ENCODE assay signal across 15 mouse cellular contexts in genomic region chr12:108212476-108212875, GRCm38 (mm10). TPM values are rescaled to one million over a fixed set of nuclear protein-coding genes. Genes with fewer than 3 reads are reported as not detected.
DNase-seq lines count a peak whose midpoint lies in the region; ATAC-seq and TF ChIP-seq lines count a peak whose summit lies in the region.
"Had no signal": no experiment of that assay in that cellular context is flagged by ENCODE, and none has a peak within 500 bp of the region (broad histone marks: within the 10 kb centered on the region; RNA-seq: fewer than 3 reads in every experiment).

No protein-coding gene starts in this region.

- no peak for TF ChIP-seq CTCF in layer of hippocampus, adult 2 months (conservative IDR thresholded peaks at IDR 0.05)

- peaks cover 74% of the 10 kb centered on the region for H3K4me1 ChIP-seq in hindbrain, embryonic 15.5 days (replicated peaks)

- 0 out of 2 replicates have a peak overlapping the region, but pooled peaks have one; percentile 10 for H3K27ac ChIP-seq in layer of hippocampus, adult 2 months
- H3K27ac ChIP-seq in hindbrain, embryonic 15.5 days (replicated peaks): peak overlapping the region; percentile 56; the same call in 1 of the 2 replicates

- no peak for ATAC-seq in hindbrain, embryonic 15.5 days (ENCODE audit: low FRiP score, low read depth)
- ATAC-seq: intestine, embryonic 16.5 days; liver, postnatal 0 days had no signal

- no peak overlapping the region for H3K4me3 ChIP-seq in layer of hippocampus, adult 2 months
- H3K4me3 ChIP-seq in hindbrain, embryonic 15.5 days: no peak overlapping the region
- H3K4me3 ChIP-seq: megakaryocyte, embryonic 14.5 days had no signal

- no peaks in the 10 kb centered on the region for H3K9me3 ChIP-seq in hindbrain, embryonic 15.5 days
- H3K9me3 ChIP-seq: megakaryocyte, embryonic 14.5 days had no signal

- DNase-seq in adrenal gland, postnatal 10 days: peak; percentile 60
- DNase-seq in adrenal gland, adult (ENCODE audit: inconsistent age in 2 of 2, low spot score in 1 of 2): no peak
- no peak for DNase-seq in layer of hippocampus, adult 2 months (ENCODE audit: low spot score in 2 of 2)
- DNase-seq in layer of hippocampus, postnatal 36 days: no peak
- peak; percentile 40 for DNase-seq in adipocyte (ENCODE audit: low spot score)
- no peak for DNase-seq in gastrocnemius, postnatal 10 days
- no peak for DNase-seq in embryo, embryonic 9.5 days (ENCODE audit: extremely low spot score)
- DNase-seq: adrenal gland, postnatal 36 days; kidney, postnatal 10 days; left cerebral cortex, postnatal 4 days; liver, postnatal 0 days; thymus, postnatal 36 days had no signal

- H3K9ac ChIP-seq in hindbrain, embryonic 15.5 days: no peak overlapping the region
- H3K9ac ChIP-seq: liver, postnatal 0 days had no signal

- no peaks in the 10 kb centered on the region for H3K27me3 ChIP-seq in hindbrain, embryonic 15.5 days

- H3K4me2 ChIP-seq in hindbrain, embryonic 15.5 days: no peak overlapping the region

- no peaks in the 10 kb centered on the region for H3K36me3 ChIP-seq in hindbrain, embryonic 15.5 days

- WGBS in hindbrain, embryonic 15.5 days: 81% methylated on average over 6 of the region's 6 CpGs

RNA-seq across cellular contexts. Expression of gene Ccnk, which starts 33.1 kb away (rescaled TPM):
- 10 to 100 TPM; 30.0 to 30.7 TPM for total RNA-seq in adrenal gland, postnatal 10 days (2021)
- 10 to 100 TPM; 29.6 to 30.8 TPM for total RNA-seq in layer of hippocampus, adult 2 months (2021)
- total RNA-seq in layer of hippocampus, postnatal 36 days (2021): 10 to 100 TPM; 26.9 to 31.2 TPM
- 2.8 and 3.1 TPM in 2 replicates for polyA plus RNA-seq in hindbrain, embryonic 15.5 days (2015; fragmentation: Nextera tagmentation; extraction: Ambion mirVana)
- total RNA-seq in gastrocnemius, postnatal 10 days (2021): 10 to 100 TPM; 30.1 to 32.2 TPM

RNA-seq across cellular contexts. Expression of gene Setd3, which starts 33.4 kb away (rescaled TPM):
- total RNA-seq in adrenal gland, postnatal 10 days (2021): 10 to 100 TPM; 81.3 to 90.7 TPM
- 100 to 1,000 TPM; 148 to 154 TPM for total RNA-seq in layer of hippocampus, adult 2 months (2021)
- 100 to 1,000 TPM; 136 to 150 TPM for total RNA-seq in layer of hippocampus, postnatal 36 days (2021)
- 95.6 and 95.9 TPM in 2 replicates for polyA plus RNA-seq in hindbrain, embryonic 15.5 days (2015; fragmentation: Nextera tagmentation; extraction: Ambion mirVana)
- total RNA-seq in gastrocnemius, postnatal 10 days (2021): 10 to 100 TPM; 82.7 to 91.8 TPM

Comparison
In these comparisons a context has a peak if more than half of its experiments do, and no peak if none do; other contexts are left out.
1. DNase-seq: peak in adrenal gland, postnatal 10 days (single experiment) and adipocyte (single experiment); none in adrenal gland, adult (0 of 2), layer of hippocampus, adult 2 months (0 of 2), layer of hippocampus, postnatal 36 days (0 of 2), gastrocnemius, postnatal 10 days (single experiment) and embryo, embryonic 9.5 days (single experiment).